34 mouse cellular contexts compared by ENCODE assay signal in genomic region chr2:24276654-24277053, GRCm38 (mm10). TPM values are rescaled to one million over a fixed set of nuclear protein-coding genes. Genes with fewer than 3 reads are reported as not detected.
"Had no signal": no experiment of that assay in that cellular context is flagged by ENCODE, and none has a peak within 500 bp of the region (broad histone marks: within the 10 kb centered on the region; RNA-seq: fewer than 3 reads in every experiment).

Gene Il1f5, plus strand, starts transcription at chr2:24276954.

- H3K4me3 ChIP-seq: left cerebral cortex, adult 2 months; limb, embryonic 12.5 days; limb, embryonic 13.5 days; liver, embryonic 12.5 days; liver, embryonic 13.5 days; liver, embryonic 15.5 days; lung, embryonic 15.5 days; megakaryocyte, embryonic 14.5 days; midbrain, embryonic 10.5 days; midbrain, embryonic 12.5 days; midbrain, embryonic 15.5 days; myocyte had no signal

- H3K4me1 ChIP-seq: limb, embryonic 12.5 days; limb, embryonic 13.5 days; liver, embryonic 12.5 days; liver, embryonic 13.5 days; liver, embryonic 15.5 days; lung, embryonic 15.5 days; megakaryocyte, embryonic 14.5 days; midbrain, embryonic 12.5 days; midbrain, embryonic 15.5 days had no signal

- DNase-seq: left cerebral cortex, postnatal 4 days; liver; liver, embryonic 13.5 days; liver, postnatal 0 days; lung, adult 18-20 months; lung, adult 2 months; lung, embryonic 14.5 days; lung, postnatal 10 days; lung, postnatal 14 days; lung, postnatal 36 days; lung, postnatal 4 days; midbrain, embryonic 14.5 days had no signal

- H3K27me3 ChIP-seq: limb, embryonic 12.5 days; limb, embryonic 13.5 days; liver, embryonic 12.5 days; liver, embryonic 13.5 days; liver, embryonic 15.5 days; lung, embryonic 15.5 days; midbrain, embryonic 12.5 days; midbrain, embryonic 15.5 days had no signal

- H3K4me2 ChIP-seq: limb, embryonic 12.5 days; limb, embryonic 13.5 days; liver, embryonic 11.5 days; liver, embryonic 12.5 days; liver, embryonic 13.5 days; liver, embryonic 15.5 days; lung, embryonic 14.5 days; lung, embryonic 15.5 days; midbrain, embryonic 11.5 days; midbrain, embryonic 12.5 days; midbrain, embryonic 15.5 days had no signal

- H3K9ac ChIP-seq: limb, embryonic 12.5 days; limb, embryonic 13.5 days; liver, embryonic 12.5 days; liver, embryonic 13.5 days; liver, embryonic 14.5 days; liver, embryonic 15.5 days; liver, postnatal 0 days; lung, embryonic 14.5 days; lung, embryonic 15.5 days; midbrain, embryonic 12.5 days; midbrain, embryonic 15.5 days had no signal

- ATAC-seq: liver, embryonic 12.5 days; liver, postnatal 0 days; lung, postnatal 0 days; midbrain, embryonic 15.5 days; midbrain, embryonic 16.5 days had no signal

- H3K36me3 ChIP-seq: limb, embryonic 12.5 days; limb, embryonic 13.5 days; liver, embryonic 12.5 days; liver, embryonic 13.5 days; liver, embryonic 15.5 days; lung, embryonic 15.5 days; midbrain, embryonic 10.5 days; midbrain, embryonic 12.5 days; midbrain, embryonic 15.5 days had no signal

- H3K9me3 ChIP-seq: limb, embryonic 12.5 days; limb, embryonic 13.5 days; liver, embryonic 12.5 days; liver, embryonic 13.5 days; liver, embryonic 15.5 days; lung, embryonic 15.5 days; megakaryocyte, embryonic 14.5 days; midbrain, embryonic 10.5 days; midbrain, embryonic 12.5 days; midbrain, embryonic 15.5 days had no signal

- H3K27ac ChIP-seq: left cerebral cortex, adult 2 months; limb, embryonic 12.5 days; limb, embryonic 13.5 days; liver, embryonic 12.5 days; liver, embryonic 13.5 days; liver, embryonic 14.5 days; liver, embryonic 15.5 days; lung, embryonic 15.5 days; macrophage; midbrain, embryonic 10.5 days; midbrain, embryonic 12.5 days; midbrain, embryonic 15.5 days had no signal

RNA-seq across cellular contexts. Expression of gene Il1f5, which starts in this region (rescaled TPM):
- polyA plus RNA-seq: liver, adult 2 months; liver, embryonic 11.5 days; liver, embryonic 12.5 days; liver, embryonic 13.5 days; liver, embryonic 14.5 days; liver, embryonic 15.5 days; liver, embryonic 16.5 days; liver, postnatal 0 days; lung, embryonic 14.5 days; lung, embryonic 15.5 days; lung, embryonic 16.5 days; lung, postnatal 0 days; macrophage; midbrain, embryonic 10.5 days; midbrain, embryonic 11.5 days; midbrain, embryonic 12.5 days; midbrain, embryonic 14.5 days; midbrain, embryonic 15.5 days; midbrain, embryonic 16.5 days; midbrain, postnatal 0 days; myocyte; neural tube, embryonic 11.5 days had no signal
